Mouse (Mus musculus) forebrain, postnatal 0 days (tissue): ENCODE data around the gene Rnf19b. TPM values are rescaled to one million over a fixed set of nuclear protein-coding genes. Genes with fewer than 3 reads are reported as not detected.

Experiments
- ATAC-seq: fragments of 200-750 bp; cut with Nextera tagmentation; 2 replicates; pipeline ENCODE4 v1.8.0; 2017; ENCODE audit warnings: mild to moderate bottlenecking, moderate library complexity
- DNase-seq: peaks from one replicate; pipeline ENCODE4 v3.0.0-alpha.2; 2015
- H3K27ac ChIP-seq: fragments of 300-500 bp; sonication (generic); 2 replicates; pipeline ENCODE4 v1.5.1; 2014; ENCODE audit warnings: low read depth, mild to moderate bottlenecking, antibody characterized with exemption, low read length, moderate library complexity, mixed read lengths
- H3K27me3 ChIP-seq: fragments of 300-500 bp; sonication (generic); 2 replicates; pipeline ENCODE4 v1.6.1; 2014; ENCODE audit warnings: mild to moderate bottlenecking, low read length, mixed read lengths; ENCODE audit not compliant: insufficient read depth
- H3K36me3 ChIP-seq: fragments of 300-500 bp; sonication (generic); 2 replicates; pipeline ENCODE4 v1.6.1; 2014; ENCODE audit warnings: mild to moderate bottlenecking, moderate library complexity; ENCODE audit not compliant: insufficient read depth
- H3K4me1 ChIP-seq: fragments of 300-500 bp; sonication (generic); 2 replicates; pipeline ENCODE4 v1.6.1; 2014; ENCODE audit warnings: antibody characterized with exemption; ENCODE audit not compliant: insufficient read depth
- H3K4me2 ChIP-seq: fragments of 300-500 bp; sonication (generic); 2 replicates; pipeline ENCODE4 v1.6.1; 2014; ENCODE audit warnings: low read depth, mild to moderate bottlenecking, moderate library complexity
- H3K4me3 ChIP-seq: fragments of 300-500 bp; sonication (generic); 2 replicates; pipeline ENCODE4 v1.5.1; 2014; ENCODE audit warnings: low read depth, low read length, mixed read lengths
- H3K9ac ChIP-seq: fragments of 300-500 bp; sonication (generic); 2 replicates; pipeline ENCODE4 v1.6.1; 2014; ENCODE audit warnings: mild to moderate bottlenecking
- H3K9me3 ChIP-seq: fragments of 300-500 bp; sonication (generic); 2 replicates; pipeline ENCODE4 v1.6.1; 2016; ENCODE audit warnings: low read length
- CTCF ChIP-seq: sonication (generic); IDR thresholded peaks from 2 replicates; pipeline ENCODE4 v1.5.1; 2016; ENCODE audit warnings: antibody characterized with exemption, control low read depth, low read depth
- WGBS: fragments of 180-500 bp; shearing (Covaris S2); extraction: QIAGEN DNeasy Blood & Tissue Kit; methylation state at CpG from one replicate; pipeline ENCODE4 v1.1.7; 2014; 5-methylcytosine and 5-hydroxymethylcytosine counted together
- polyA plus RNA-seq: library from polyadenylated mRNA; unstranded; fragments of >200 nt; fragmentation: Nextera tagmentation; extraction: Ambion mirVana; gene quantifications from 2 replicates; pipeline ENCODE4 v1.2.1, GENCODE M21; 2015
- total RNA-seq: library from RNA; depleted of rRNA; stranded (reverse); fragments of >200 nt; gene quantifications from 2 replicates; pipeline ENCODE4 v1.2.3, GENCODE M21; 2014

The Rnf19b gene
- total and polyA plus RNA-seq, 2 experiments from 2014 or later: 31.1 to 135 TPM

DNA sequence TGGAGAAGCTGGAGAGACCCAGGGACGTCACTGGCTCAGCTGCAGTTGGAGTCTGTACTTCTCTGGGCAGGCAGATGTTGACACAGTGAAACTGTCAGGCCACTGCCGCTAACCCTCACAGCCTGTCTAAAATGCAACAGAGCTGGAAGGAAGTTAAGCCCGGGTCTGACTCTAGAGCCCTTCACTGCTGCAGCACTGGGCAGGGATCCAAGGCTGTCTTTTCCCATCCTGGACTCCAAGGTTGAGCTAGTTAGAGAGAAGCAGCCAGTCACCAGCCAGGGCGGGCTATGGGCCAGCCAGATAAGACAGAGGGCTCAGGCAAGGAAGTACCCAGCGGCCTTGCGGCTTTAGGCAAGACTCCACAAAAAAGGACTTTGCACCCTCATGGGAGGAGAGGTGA is 33.3 kb upstream of the Rnf19b start:
- DNase-seq (no peak), ATAC-seq (no peak)
- Histone ChIP-seq H3K36me3 (no peaks in the 10 kb centered on the region), H3K27ac (no peak overlapping the region), H3K9ac (no peak overlapping the region), H3K9me3 (no peaks in the 10 kb centered on the region), H3K4me1 (0 out of 2 replicates have a peak, but pooled peaks cover 3% of the 10 kb centered on the region), H3K4me2 (no peak overlapping the region), H3K4me3 (no peak overlapping the region), H3K27me3 (no peaks in the 10 kb centered on the region)
- WGBS: 65% methylated on average over 6 of the region's 6 CpGs
- no peak for TF ChIP-seq CTCF

DNA sequence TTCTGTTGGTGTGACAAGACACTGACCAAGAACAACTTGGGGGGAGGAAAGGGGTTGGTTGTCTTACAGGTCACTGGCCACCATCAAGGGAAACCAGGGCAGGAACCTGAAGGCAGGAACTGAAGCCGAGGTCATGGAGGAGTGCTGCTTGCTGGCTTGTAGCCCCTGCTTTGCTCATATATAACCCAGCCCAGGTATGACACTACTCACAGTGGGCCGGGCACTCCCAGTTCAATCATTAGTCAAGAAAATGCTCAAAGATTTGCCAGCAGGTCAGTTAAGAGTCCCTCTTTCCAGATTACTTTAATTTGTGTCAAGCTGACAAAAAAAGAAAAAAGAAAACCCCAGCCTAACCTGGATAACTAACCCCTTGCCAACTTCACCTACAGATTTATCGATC is 32.4 kb upstream of the Rnf19b start:
- no peak overlapping the region for H3K4me3 ChIP-seq
- WGBS: 96% methylated on average over 3 of the region's 3 CpGs
- H3K9me3 ChIP-seq: no peaks in the 10 kb centered on the region
- no peaks in the 10 kb centered on the region for H3K4me1 ChIP-seq
- H3K27me3 ChIP-seq: no peaks in the 10 kb centered on the region
- H3K4me2 ChIP-seq: no peak overlapping the region
- no peaks in the 10 kb centered on the region for H3K36me3 ChIP-seq
- no peak overlapping the region for H3K27ac ChIP-seq
- no peak for DNase-seq
- H3K9ac ChIP-seq: no peak overlapping the region
- no peak for ATAC-seq
- TF ChIP-seq CTCF: no peak

DNA sequence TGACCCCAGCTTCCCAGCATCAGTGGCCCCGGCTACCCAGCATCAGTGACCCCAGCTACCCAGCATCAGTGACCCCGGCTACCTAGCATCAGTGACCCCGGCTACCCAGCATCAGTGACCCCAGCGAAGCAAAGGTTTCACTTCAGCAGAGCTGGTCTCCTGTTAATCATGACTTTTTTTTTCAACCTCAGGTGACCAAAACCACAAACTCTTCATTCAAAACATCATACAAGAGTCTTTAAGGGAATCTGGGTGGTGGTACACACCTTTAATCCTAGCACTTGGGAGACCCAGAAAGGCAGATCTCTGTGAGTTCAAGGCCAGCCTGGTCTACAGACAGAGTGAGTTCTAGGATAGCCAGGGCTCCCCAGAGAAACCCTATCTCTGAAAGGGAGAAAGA is 27.3 kb upstream of the Rnf19b start:
- 93% methylated on average over 4 of the region's 4 CpGs for WGBS

DNA sequence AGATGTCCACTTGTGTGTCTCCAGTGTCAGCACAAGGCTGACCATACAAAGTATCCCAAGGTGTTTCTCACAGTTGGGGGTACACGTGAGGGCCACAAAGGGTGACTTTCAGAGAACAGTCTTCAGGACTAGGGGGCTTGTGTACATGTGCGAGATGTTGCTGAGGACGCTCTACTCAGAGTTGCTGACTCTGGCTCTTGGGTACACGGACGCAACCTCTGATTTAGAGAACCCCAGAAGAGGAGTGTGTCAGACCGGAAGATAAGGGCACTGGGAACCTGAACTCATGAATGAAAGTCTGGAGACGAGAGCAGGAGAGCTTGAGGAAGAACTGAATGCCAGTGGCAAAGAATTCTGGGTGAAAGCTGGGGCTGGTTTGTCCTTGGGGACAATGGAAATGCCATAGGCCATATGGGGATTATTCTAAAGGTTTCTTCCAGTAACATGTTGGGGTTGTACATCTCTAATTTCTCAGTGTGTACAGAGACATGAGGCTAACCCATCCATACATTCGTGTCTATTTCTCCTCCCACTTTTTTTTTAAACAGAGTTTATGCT is 26.6 kb upstream of the Rnf19b start:
- 77% methylated on average over 8 of the region's 8 CpGs for WGBS
- no peak overlapping the region for H3K4me3 ChIP-seq
- no peak for DNase-seq

More for the DNA sequence above, 27.3 kb upstream of the Rnf19b start:
- H3K4me3 ChIP-seq: no peak overlapping the region
- TF ChIP-seq CTCF: no peak
- no peak overlapping the region for H3K27ac ChIP-seq
- DNase-seq (no peak), ATAC-seq (no peak)
- H3K4me1 ChIP-seq: no peaks in the 10 kb centered on the region
- H3K4me2 ChIP-seq: no peak overlapping the region
- H3K27me3 ChIP-seq: no peaks in the 10 kb centered on the region
- no peaks in the 10 kb centered on the region for H3K9me3 ChIP-seq
- no peak overlapping the region for H3K9ac ChIP-seq
- H3K36me3 ChIP-seq: no peaks in the 10 kb centered on the region

DNA sequence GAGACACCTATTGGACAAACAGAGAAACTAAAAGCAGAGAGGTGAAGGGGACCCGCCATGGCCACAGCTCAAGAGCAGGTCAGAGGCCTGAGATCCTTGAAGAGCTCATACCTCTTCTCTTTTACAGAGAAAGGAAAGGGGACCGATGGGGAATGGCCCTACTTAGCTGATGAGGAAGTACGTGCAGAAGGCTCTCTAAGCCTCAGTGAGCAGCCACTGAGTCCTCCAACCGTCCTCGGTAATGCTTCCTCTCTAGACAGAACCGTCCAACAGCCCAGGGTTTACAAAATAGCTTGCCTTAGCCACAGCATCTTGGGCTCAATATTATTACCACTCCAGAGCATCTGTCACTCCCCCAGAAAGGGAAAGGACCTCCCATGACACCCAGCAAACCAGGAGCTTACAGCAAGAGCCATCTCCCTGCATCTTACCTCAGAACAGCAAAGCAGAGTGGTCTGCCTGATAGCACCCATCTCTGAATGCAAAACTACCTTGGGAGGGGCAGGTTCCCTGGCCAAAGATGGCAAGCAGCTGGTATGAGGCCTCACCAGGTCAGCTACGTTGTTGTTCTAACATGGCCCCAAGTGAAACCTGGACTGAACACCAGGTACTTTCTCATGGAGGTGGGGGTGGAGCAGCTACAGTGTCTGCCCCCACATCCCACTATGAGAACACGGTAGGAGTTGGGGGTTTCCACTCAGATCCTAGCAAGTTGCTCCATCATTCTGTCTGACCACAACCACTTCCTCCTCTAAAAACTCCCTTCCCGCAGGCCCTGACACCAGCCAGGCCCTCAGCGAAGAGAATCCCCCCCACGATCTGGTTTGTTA is 25.7 kb upstream of the Rnf19b start:
- 74% methylated on average over 11 of the region's 11 CpGs for WGBS
- no peak for TF ChIP-seq CTCF
- H3K9ac ChIP-seq: no peak overlapping the region
- H3K9me3 ChIP-seq: no peaks in the 10 kb centered on the region
- no peak overlapping the region for H3K4me2 ChIP-seq
- H3K27ac ChIP-seq: no peak overlapping the region
- no peaks in the 10 kb centered on the region for H3K36me3 ChIP-seq
- H3K4me3 ChIP-seq: no peak overlapping the region
- ATAC-seq: no peak
- H3K27me3 ChIP-seq: no peaks in the 10 kb centered on the region
- no peaks in the 10 kb centered on the region for H3K4me1 ChIP-seq
- DNase-seq: no peak

More for the DNA sequence above, 26.6 kb upstream of the Rnf19b start:
- no peak for TF ChIP-seq CTCF
- no peaks in the 10 kb centered on the region for H3K9me3 ChIP-seq
- H3K36me3 ChIP-seq: no peaks in the 10 kb centered on the region
- H3K4me2 ChIP-seq: no peak overlapping the region
- H3K27me3 ChIP-seq: no peaks in the 10 kb centered on the region
- H3K4me1 ChIP-seq: no peaks in the 10 kb centered on the region
- no peak overlapping the region for H3K9ac ChIP-seq
- no peak for ATAC-seq
- no peak overlapping the region for H3K27ac ChIP-seq

DNA sequence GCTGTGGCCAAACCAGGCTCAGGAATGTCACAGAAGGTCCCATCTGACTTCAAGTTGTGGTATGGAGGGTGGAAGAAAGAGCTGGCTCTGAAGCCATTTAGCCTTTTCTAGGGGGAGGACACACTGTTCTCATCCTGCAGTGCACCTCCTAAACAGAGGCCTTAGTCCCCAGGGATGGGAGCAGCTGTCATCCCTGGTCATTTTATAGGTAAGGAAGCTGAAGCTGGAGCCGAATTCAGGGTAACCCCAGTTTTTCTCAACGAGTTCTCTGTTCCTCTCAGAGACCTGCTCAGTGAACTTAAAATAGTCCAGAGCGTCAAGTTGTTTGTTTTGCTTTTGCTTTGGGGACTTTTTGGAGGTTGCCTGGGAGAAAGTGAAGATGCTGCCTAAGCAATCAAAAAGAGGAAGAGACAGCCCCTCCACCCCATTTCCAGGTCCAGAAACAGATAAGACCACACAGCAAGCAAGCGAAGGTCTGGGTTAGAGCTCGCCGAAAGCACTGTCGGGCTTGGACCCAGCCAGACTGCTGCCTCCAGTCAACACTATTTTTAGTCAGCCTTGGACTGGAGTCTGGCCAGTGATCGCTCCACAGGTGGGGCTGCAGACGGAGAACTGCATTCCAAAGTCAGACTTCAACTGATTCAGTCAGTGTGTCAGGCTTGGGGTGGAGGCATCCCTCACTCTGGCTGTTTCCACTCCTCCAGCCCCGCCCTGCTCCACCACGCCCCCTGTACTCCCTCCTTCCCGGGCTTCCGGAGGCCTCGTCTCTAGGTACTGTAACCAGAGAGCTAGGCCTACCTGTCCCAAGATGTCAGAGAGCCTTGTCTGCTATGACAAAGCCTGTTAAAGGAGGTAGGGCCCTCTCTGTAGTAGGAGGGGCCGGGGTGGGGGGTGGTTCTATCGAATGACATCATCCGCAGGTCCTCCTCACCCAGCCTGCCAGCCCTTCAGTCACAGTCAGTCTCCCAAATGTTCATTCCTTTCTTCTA is 24.8 kb upstream of the Rnf19b start:
- no peaks in the 10 kb centered on the region for H3K4me1 ChIP-seq
- no peak overlapping the region for H3K4me2 ChIP-seq
- no peaks in the 10 kb centered on the region for H3K9me3 ChIP-seq
- no peak overlapping the region for H3K4me3 ChIP-seq
- no peaks in the 10 kb centered on the region for H3K27me3 ChIP-seq
- WGBS: 33% methylated on average over 17 of the region's 17 CpGs
- no peaks in the 10 kb centered on the region for H3K36me3 ChIP-seq
- peak; percentile 16; the same call in 1 of the 2 replicates for ATAC-seq
- no peak overlapping the region for H3K27ac ChIP-seq
- DNase-seq: no peak
- no peak overlapping the region for H3K9ac ChIP-seq
- TF ChIP-seq CTCF: no peak
